Mouse (Mus musculus) midbrain, embryonic 13.5 days (tissue): Measurements from ENCODE around the gene L1td1. TPM values are rescaled to one million over a fixed set of nuclear protein-coding genes. Genes with fewer than 3 reads are reported as not detected.

Experiments
- ATAC-seq: fragments of 200-750 bp; cut with Nextera tagmentation; 2 replicates; pipeline ENCODE4 v1.8.0; 2017; ENCODE audit warnings: mild to moderate bottlenecking, moderate TSS enrichment, moderate library complexity
- H3K27ac ChIP-seq: fragments of 300-500 bp; sonication (generic); 2 replicates; pipeline ENCODE4 v1.5.1; 2015; ENCODE audit warnings: inconsistent platforms, mild to moderate bottlenecking, moderate library complexity
- H3K27me3 ChIP-seq: fragments of 300-500 bp; sonication (generic); 2 replicates; pipeline ENCODE4 v1.6.1; 2015; ENCODE audit warnings: mild to moderate bottlenecking, inconsistent platforms
- H3K36me3 ChIP-seq: fragments of 300-500 bp; sonication (generic); 2 replicates; pipeline ENCODE4 v1.6.1; 2015; ENCODE audit warnings: mild to moderate bottlenecking, inconsistent platforms
- H3K4me1 ChIP-seq: fragments of 300-500 bp; sonication (generic); replicated peaks from 2 replicates; pipeline ENCODE4 v1.6.1; 2015; ENCODE audit warnings: inconsistent platforms
- H3K4me2 ChIP-seq: fragments of 300-500 bp; sonication (generic); replicated peaks from 2 replicates; pipeline ENCODE4 v1.6.1; 2015; ENCODE audit warnings: moderate library complexity, mild to moderate bottlenecking, inconsistent platforms
- H3K4me3 ChIP-seq: fragments of 300-500 bp; sonication (generic); replicated peaks from 2 replicates; pipeline ENCODE4 v1.5.1; 2015; ENCODE audit warnings: mild to moderate bottlenecking, inconsistent platforms
- H3K9ac ChIP-seq: fragments of 300-500 bp; sonication (generic); replicated peaks from 2 replicates; pipeline ENCODE4 v1.6.1; 2015; ENCODE audit warnings: mild to moderate bottlenecking, inconsistent platforms
- H3K9me3 ChIP-seq: fragments of 300-500 bp; sonication (generic); 2 replicates; pipeline ENCODE4 v1.6.1; 2016; ENCODE audit warnings: mild to moderate bottlenecking, inconsistent platforms
- WGBS: fragments of 180-500 bp; shearing (Covaris S2); methylation state at CpG from one replicate; pipeline ENCODE4 v1.1.7; 2015; 5-methylcytosine and 5-hydroxymethylcytosine counted together
- polyA plus RNA-seq: library from polyadenylated mRNA; unstranded; fragments of >200 nt; fragmentation: Nextera tagmentation; extraction: Ambion mirVana; gene quantifications from 2 replicates; pipeline ENCODE4 v1.2.1, GENCODE M21; 2015

Gene L1td1
- polyA plus RNA-seq, 1 experiment from 2014 or later: not detected

GRCm38 (mm10) chr4:98786281-98786680 is 59.7 kb downstream of the L1td1 start:
- Histone ChIP-seq H3K4me2 (no peak overlapping the region), H3K4me1 (peaks cover 19% of the 10 kb centered on the region), H3K27me3 (no peaks in the 10 kb centered on the region), H3K9me3 (no peaks in the 10 kb centered on the region), H3K27ac (no peak overlapping the region), H3K4me3 (no peak overlapping the region), H3K9ac (no peak overlapping the region), H3K36me3 (no peaks in the 10 kb centered on the region)
- no peak for ATAC-seq
- 12% methylated on average over 3 of the region's 3 CpGs for WGBS

Other genes starting within 250 kb of the L1td1 start
- 0.19 TPM in 2 replicates for gene Kank4, start 90.8 kb downstream of the L1td1 start, polyA plus RNA-seq
- not detected in 2 replicates for gene I0C0044D17Rik, start 97.1 kb downstream of the L1td1 start, polyA plus RNA-seq
- 49.1 and 63.7 TPM in 2 replicates for gene Usp1, start 197.1 kb downstream of the L1td1 start, polyA plus RNA-seq